Mouse (Mus musculus) 416B (cell line): Measurements from ENCODE around the gene Gm17019.
"Not testable (repeated sequence)": the region's sequence is repeated elsewhere in the genome, so short reads cannot be mapped to it uniquely, and the experiment has no call there.

Experiments
- DNase-seq: peaks from one replicate; pipeline ENCODE4 v3.0.0; 2011; ENCODE audit warnings: low read depth

Gm17019 gene

DNA sequence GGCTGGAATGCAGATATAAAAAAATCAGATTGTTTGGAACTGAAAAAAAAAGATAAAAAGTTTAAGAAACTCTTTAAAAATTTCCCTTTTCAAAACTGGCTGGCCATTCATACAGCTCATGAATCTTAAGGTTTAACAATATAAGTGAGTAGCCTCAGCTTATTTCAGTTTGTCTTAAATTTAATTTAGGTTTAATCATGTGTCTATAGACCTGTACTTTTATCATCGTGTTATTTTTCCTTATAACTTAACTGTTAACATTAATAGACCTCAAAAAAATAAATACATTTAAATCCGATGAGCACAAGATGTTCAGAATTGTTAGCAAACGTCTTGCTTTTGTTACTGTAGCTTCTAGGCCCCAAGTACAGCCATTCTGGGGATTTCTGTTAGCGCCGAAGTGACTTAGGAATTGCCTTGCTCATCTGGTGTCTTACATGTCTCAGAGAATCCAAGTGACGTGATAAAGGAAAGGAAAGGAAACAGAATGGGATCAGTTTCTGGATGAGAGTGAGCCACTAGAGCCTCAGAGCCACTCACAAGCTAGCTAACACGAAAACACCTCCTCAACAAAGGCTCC is 36.0 kb downstream of the Gm17019 start:
- not testable (repeated sequence) for DNase-seq

DNA sequence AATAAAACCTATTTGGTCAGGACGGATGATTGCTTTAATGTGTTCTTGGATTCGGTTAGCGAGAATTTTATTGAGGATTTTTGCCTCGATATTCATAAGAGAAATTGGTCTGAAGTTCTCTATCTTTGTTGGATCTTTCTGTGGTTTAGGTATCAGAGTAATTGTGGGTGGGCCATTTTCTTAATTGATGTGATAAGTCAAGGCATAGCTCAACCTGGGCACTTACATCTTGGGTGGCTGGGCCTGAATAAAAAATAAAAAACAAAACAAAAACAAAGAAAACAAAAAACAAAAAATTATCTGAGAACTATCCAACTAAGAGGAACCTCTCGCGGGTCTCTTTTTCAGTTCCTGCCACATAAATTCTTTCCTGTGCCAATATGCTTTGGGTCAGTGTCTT is 38.7 kb downstream of the Gm17019 start:
- DNase-seq: not testable (repeated sequence)

DNA sequence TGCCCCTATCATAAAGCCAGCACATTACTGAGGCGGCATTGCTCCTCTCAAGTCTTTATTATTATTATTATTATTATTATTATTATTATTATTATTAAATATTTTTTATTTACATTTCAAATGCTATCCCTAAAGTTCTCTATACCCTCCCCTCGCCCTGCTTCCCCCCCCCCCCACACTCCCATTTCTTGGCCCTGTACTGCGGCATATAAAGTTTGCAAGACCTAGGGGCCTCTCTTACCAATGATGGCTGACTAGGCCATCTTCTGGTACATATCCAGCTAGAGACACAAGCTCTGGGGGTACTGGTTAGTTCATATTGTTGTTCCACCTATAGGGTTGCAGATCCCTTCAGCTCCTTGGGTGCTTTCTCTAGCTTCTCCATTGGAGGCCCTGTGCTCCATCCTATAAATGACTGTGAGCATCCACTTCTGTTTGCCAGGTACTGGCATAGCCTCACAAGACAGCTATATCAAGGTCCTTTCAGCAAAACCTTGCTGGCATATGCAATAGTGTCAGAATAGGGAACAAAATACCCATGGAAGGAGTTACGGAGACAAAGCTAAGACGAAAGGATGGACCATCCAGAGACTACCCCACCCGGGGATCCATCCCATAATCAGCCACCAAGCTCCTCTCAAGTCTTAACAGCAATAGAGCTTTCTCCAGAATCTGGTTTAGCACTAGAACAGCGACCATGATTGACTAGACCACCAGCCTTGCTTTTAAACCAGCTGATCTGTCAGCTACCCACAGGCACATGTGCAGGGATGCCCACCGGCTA is 42.2 kb downstream of the Gm17019 start:
- not testable (repeated sequence) for DNase-seq

DNA sequence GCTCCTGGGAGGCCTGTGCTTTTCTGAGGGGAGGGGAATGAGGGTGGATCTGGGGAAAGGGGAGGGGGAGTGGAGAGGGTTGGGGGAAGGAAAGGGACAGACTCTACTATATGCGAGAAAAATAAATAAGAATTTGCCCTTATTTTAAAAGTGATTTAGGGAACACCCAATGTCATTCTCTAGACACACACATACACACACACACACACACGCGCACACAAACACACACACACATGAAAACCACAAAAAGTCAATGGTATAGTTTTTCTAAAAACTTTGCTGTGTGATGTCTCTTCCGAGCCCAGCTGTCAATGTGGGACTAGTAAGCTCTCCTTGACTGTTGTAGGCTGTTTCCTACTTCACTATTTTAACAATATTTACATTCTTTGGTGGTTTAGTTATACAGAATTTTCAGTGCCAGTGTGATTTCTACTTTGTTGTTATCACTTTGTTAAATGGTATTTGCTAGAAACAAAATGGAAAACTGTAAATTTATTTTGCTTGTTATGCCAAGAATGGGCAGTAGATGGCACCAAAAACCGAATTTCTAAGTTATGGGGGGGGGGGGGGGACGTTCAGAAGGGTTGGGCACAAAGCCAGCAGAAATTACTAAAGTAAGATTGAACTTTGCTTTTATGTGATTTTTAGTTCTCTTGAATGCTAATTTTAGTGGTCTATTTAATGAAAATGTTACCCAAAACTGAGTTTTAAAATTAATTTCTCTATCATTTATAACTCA is 46.0 kb downstream of the Gm17019 start:
- not testable (repeated sequence) for DNase-seq
